Comparison of ENCODE assay signal across 9 mouse cellular contexts in genomic region chr15:83165526-83166315, GRCm38 (mm10). TPM values are rescaled to one million over a fixed set of nuclear protein-coding genes. Genes with fewer than 3 reads are reported as not detected.
DNase-seq lines count a peak whose midpoint lies in the region; ATAC-seq lines count a peak whose summit lies in the region.
"Had no signal": no experiment of that assay in that cellular context is flagged by ENCODE, and none has a peak within 500 bp of the region (broad histone marks: within the 10 kb centered on the region; RNA-seq: fewer than 3 reads in every experiment).

No protein-coding gene starts in this region.

- no peak for ATAC-seq in heart, embryonic 12.5 days (ENCODE audit: insufficient number of reproducible peaks, low FRiP score)
- ATAC-seq in liver, embryonic 13.5 days (ENCODE audit: low read depth): no peak
- ATAC-seq: midbrain, embryonic 16.5 days had no signal

- H3K4me3 ChIP-seq in heart, embryonic 10.5 days: no peak overlapping the region
- H3K4me3 ChIP-seq in heart, embryonic 12.5 days: no peak overlapping the region
- H3K4me3 ChIP-seq in liver, embryonic 13.5 days (replicated peaks): peak overlapping the region; percentile 100
- H3K4me3 ChIP-seq: neural tube, embryonic 13.5 days had no signal

- no peaks in the 10 kb centered on the region for H3K27me3 ChIP-seq in heart, embryonic 10.5 days (ENCODE audit: insufficient read depth, poor library complexity, severe bottlenecking)
- no peaks in the 10 kb centered on the region for H3K27me3 ChIP-seq in heart, embryonic 12.5 days (replicated peaks)
- no peaks in the 10 kb centered on the region for H3K27me3 ChIP-seq in liver, embryonic 13.5 days
- H3K27me3 ChIP-seq: neural tube, embryonic 13.5 days had no signal

- no peak for DNase-seq in heart, embryonic 10.5 days (ENCODE audit: low spot score)
- peak; percentile 42 for DNase-seq in testis, postnatal 10 days (ENCODE audit: low spot score)
- DNase-seq in testis, postnatal 14 days (ENCODE audit: low spot score): no peak
- no peak for DNase-seq in liver, embryonic 13.5 days
- no peak for DNase-seq in thymus, postnatal 4 days
- DNase-seq in layer of hippocampus, adult 8-10 months (ENCODE audit: low spot score in 2 of 2): no peak

- H3K9ac ChIP-seq in heart, embryonic 12.5 days: no peak overlapping the region
- H3K9ac ChIP-seq in liver, embryonic 13.5 days: peak overlapping the region; percentile 98
- H3K9ac ChIP-seq: neural tube, embryonic 13.5 days had no signal

- WGBS in heart, embryonic 10.5 days: 87% methylated on average over 13 of the region's 13 CpGs
- WGBS in heart, embryonic 12.5 days: 92% methylated on average over 13 of the region's 13 CpGs
- WGBS in liver, embryonic 13.5 days (ENCODE audit: insufficient replicate concordance): 79% methylated on average over 13 of the region's 13 CpGs

- H3K27ac ChIP-seq in heart, embryonic 10.5 days: peak overlapping the region; percentile 71
- H3K27ac ChIP-seq in heart, embryonic 12.5 days (ENCODE audit: poor library complexity, severe bottlenecking): no peak overlapping the region
- H3K27ac ChIP-seq in liver, embryonic 13.5 days: peak overlapping the region; percentile 93
- H3K27ac ChIP-seq: neural tube, embryonic 13.5 days had no signal

- H3K4me1 ChIP-seq in heart, embryonic 10.5 days: peaks cover 57% of the 10 kb centered on the region
- H3K4me1 ChIP-seq in heart, embryonic 12.5 days (replicated peaks): peaks cover 46% of the 10 kb centered on the region
- peaks cover 92% of the 10 kb centered on the region for H3K4me1 ChIP-seq in liver, embryonic 13.5 days (replicated peaks)

- H3K36me3 ChIP-seq in heart, embryonic 10.5 days: peaks cover 31% of the 10 kb centered on the region
- H3K36me3 ChIP-seq in heart, embryonic 12.5 days: peaks cover 27% of the 10 kb centered on the region
- H3K36me3 ChIP-seq in liver, embryonic 13.5 days: peaks cover 73% of the 10 kb centered on the region

- no peak overlapping the region for H3K4me2 ChIP-seq in heart, embryonic 12.5 days
- H3K4me2 ChIP-seq in liver, embryonic 13.5 days: peak overlapping the region; percentile 94
- H3K4me2 ChIP-seq: neural tube, embryonic 13.5 days had no signal

- H3K9me3 ChIP-seq in heart, embryonic 10.5 days: no peaks in the 10 kb centered on the region
- no peaks in the 10 kb centered on the region for H3K9me3 ChIP-seq in heart, embryonic 12.5 days (replicated peaks)
- no peaks in the 10 kb centered on the region for H3K9me3 ChIP-seq in liver, embryonic 13.5 days (replicated peaks)
- H3K9me3 ChIP-seq: neural tube, embryonic 13.5 days had no signal

RNA-seq across cellular contexts. Expression of gene Cyb5r3, which starts 6.7 kb away (rescaled TPM):
- 177 and 178 TPM in 2 replicates for polyA plus RNA-seq in heart, embryonic 10.5 days (2016; fragmentation: Nextera tagmentation; extraction: Ambion mirVana)
- polyA plus RNA-seq in heart, embryonic 12.5 days (2016; fragmentation: Nextera tagmentation; extraction: Ambion mirVana): 132 and 136 TPM in 2 replicates
- 110 and 147 TPM in 2 replicates for polyA plus RNA-seq in liver, embryonic 13.5 days (2015; fragmentation: Nextera tagmentation; extraction: Ambion mirVana)
- 10 to 100 TPM; 70.0 to 98.9 (median 81.6) TPM for total RNA-seq in layer of hippocampus, adult 8-10 months (2022)

RNA-seq across cellular contexts. Expression of gene Poldip3, which starts 16.5 kb away (rescaled TPM):
- polyA plus RNA-seq in heart, embryonic 10.5 days (2016; fragmentation: Nextera tagmentation; extraction: Ambion mirVana): 105 and 119 TPM in 2 replicates
- polyA plus RNA-seq in heart, embryonic 12.5 days (2016; fragmentation: Nextera tagmentation; extraction: Ambion mirVana): 89.1 and 90.7 TPM in 2 replicates
- polyA plus RNA-seq in liver, embryonic 13.5 days (2015; fragmentation: Nextera tagmentation; extraction: Ambion mirVana): 65.0 and 69.6 TPM in 2 replicates
- total RNA-seq in layer of hippocampus, adult 8-10 months (2022): 10 to 100 TPM; 84.5 to 94.7 (median 92.1) TPM

RNA-seq across cellular contexts. Expression of gene Rrp7a, which starts 43.1 kb away (rescaled TPM):
- polyA plus RNA-seq in heart, embryonic 10.5 days (2016; fragmentation: Nextera tagmentation; extraction: Ambion mirVana): 52.7 and 64.6 TPM in 2 replicates
- 39.3 and 44.8 TPM in 2 replicates for polyA plus RNA-seq in heart, embryonic 12.5 days (2016; fragmentation: Nextera tagmentation; extraction: Ambion mirVana)
- polyA plus RNA-seq in liver, embryonic 13.5 days (2015; fragmentation: Nextera tagmentation; extraction: Ambion mirVana): 35.6 and 40.9 TPM in 2 replicates
- total RNA-seq in layer of hippocampus, adult 8-10 months (2022): 100 to 1,000 TPM; 126 to 141 (median 133) TPM
